ENCODE assay signal across 14 mouse cellular contexts in genomic region chr5:149377253-149377652, GRCm38 (mm10). TPM values are rescaled to one million over a fixed set of nuclear protein-coding genes. Genes with fewer than 3 reads are reported as not detected.
DNase-seq lines count a peak whose midpoint lies in the region; ATAC-seq and TF ChIP-seq lines count a peak whose summit lies in the region.
"Had no signal": no experiment of that assay in that cellular context is flagged by ENCODE, and none has a peak within 500 bp of the region (broad histone marks: within the 10 kb centered on the region; RNA-seq: fewer than 3 reads in every experiment).

No protein-coding gene starts in this region.

- no peak overlapping the region for H3K9ac ChIP-seq in kidney, embryonic 14.5 days (ENCODE audit: low read depth, low read length)
- peak overlapping the region; percentile 15; the same call in 1 of the 2 replicates for H3K9ac ChIP-seq in MEL (ENCODE audit: control insufficient read depth, low read depth, low read length, poor library complexity, severe bottlenecking)
- H3K9ac ChIP-seq in hindbrain, embryonic 11.5 days (ENCODE audit: low read depth, low read length), result no peak overlapping the region
- H3K9ac ChIP-seq: liver, embryonic 13.5 days had no signal

- no peaks in the 10 kb centered on the region for H3K36me3 ChIP-seq in kidney, embryonic 14.5 days (ENCODE audit: control insufficient read depth, insufficient read depth, low read length)
- H3K36me3 ChIP-seq in MEL (ENCODE audit: control insufficient read depth in 1 of 2, insufficient read depth in 2 of 2, low read length in 2 of 2), result peaks cover 0 to 12% of the 10 kb centered on the region in 2 experiments; a peak in 2 of 4 replicates
- no peaks in the 10 kb centered on the region for H3K36me3 ChIP-seq in hindbrain, embryonic 11.5 days (ENCODE audit: control insufficient read depth, insufficient read depth, low read length)
- H3K36me3 ChIP-seq: liver, embryonic 13.5 days had no signal

- peak; percentile 86 to 90 for TF ChIP-seq EP300 in MEL (IDR thresholded peaks at IDR 0.05; ENCODE audit: low read depth in 1 of 2, low read length in 2 of 2)

- peaks cover 37% of the 10 kb centered on the region for H3K4me1 ChIP-seq in kidney, embryonic 14.5 days (ENCODE audit: control insufficient read depth, insufficient read depth, low read length)
- peaks cover 4 to 35% of the 10 kb centered on the region in 2 experiments for H3K4me1 ChIP-seq in MEL (ENCODE audit: control insufficient read depth in 1 of 2, insufficient read depth in 2 of 2, low read length in 2 of 2)
- peaks cover 7% of the 10 kb centered on the region for H3K4me1 ChIP-seq in hindbrain, embryonic 11.5 days (replicated peaks; ENCODE audit: control insufficient read depth, insufficient read depth, low read length)

- no peak for DNase-seq in kidney, postnatal 25 days
- peak; percentile 68 for DNase-seq in 3134 (ENCODE audit: extremely low read depth, insufficient read length, low spot score)
- peak; percentile 80 for DNase-seq in MEL (ENCODE audit: low read depth, low spot score)
- peak; percentile 34 for DNase-seq in hindbrain, embryonic 11.5 days (ENCODE audit: low spot score)
- no peak for DNase-seq in adrenal gland, adult (ENCODE audit: inconsistent age in 2 of 2, low spot score in 1 of 2)
- no peak for DNase-seq in spleen, postnatal 36 days (ENCODE audit: low spot score in 2 of 2)
- no peak for DNase-seq in layer of hippocampus, postnatal 25 days (ENCODE audit: extremely low spot score in 1 of 2, low spot score in 1 of 2)
- DNase-seq: adrenal gland, postnatal 14 days; cerebellum, postnatal 10 days; heart, postnatal 36 days; liver, embryonic 13.5 days; retina, postnatal 1 day had no signal

- ATAC-seq in kidney, embryonic 14.5 days (ENCODE audit: low FRiP score, low TSS enrichment), result no peak
- ATAC-seq in hindbrain, embryonic 11.5 days (ENCODE audit: low FRiP score), result no peak

- H3K79me2 ChIP-seq in MEL (ENCODE audit: control insufficient read depth, insufficient read depth, low read length, poor library complexity), result no peaks in the 10 kb centered on the region

- TF ChIP-seq POLR2A in MEL (IDR thresholded peaks at IDR 0.05; ENCODE audit: control insufficient read depth in 1 of 2, insufficient read depth in 1 of 2, low read depth in 1 of 2, low read length in 2 of 2, poor library complexity in 1 of 2), result no peak

- no peaks in the 10 kb centered on the region for H3K27me3 ChIP-seq in kidney, embryonic 14.5 days (ENCODE audit: control insufficient read depth, insufficient read depth, low read length)
- H3K27me3 ChIP-seq in MEL (ENCODE audit: control insufficient read depth in 1 of 2, insufficient read depth in 2 of 2, low read length in 2 of 2), result 0 out of 4 replicates have a peak, but pooled peaks cover 0 to 1% of the 10 kb centered on the region in 2 experiments
- no peaks in the 10 kb centered on the region for H3K27me3 ChIP-seq in hindbrain, embryonic 11.5 days (ENCODE audit: control insufficient read depth, insufficient read depth, low read length)

- no peak for TF ChIP-seq RAD21 in MEL (IDR thresholded peaks at IDR 0.05; ENCODE audit: low read depth, low read length)

- H3K4me3 ChIP-seq in kidney, embryonic 14.5 days (ENCODE audit: low read length), result no peak overlapping the region
- H3K4me3 ChIP-seq in MEL (ENCODE audit: control insufficient read depth in 1 of 2, insufficient read depth in 1 of 2, low read depth in 2 of 2, low read length in 2 of 2), result peak overlapping the region; percentile 8 to 25
- H3K4me3 ChIP-seq in hindbrain, embryonic 11.5 days (ENCODE audit: low read depth, low read length), result no peak overlapping the region
- H3K4me3 ChIP-seq: liver, embryonic 13.5 days had no signal

- 0 out of 2 replicates have a peak overlapping the region, but pooled peaks have one; percentile 8 for H3K4me2 ChIP-seq in kidney, embryonic 14.5 days (replicated peaks; ENCODE audit: low read depth, low read length)
- H3K4me2 ChIP-seq in hindbrain, embryonic 11.5 days (replicated peaks; ENCODE audit: low read depth, low read length), result no peak overlapping the region
- H3K4me2 ChIP-seq: liver, embryonic 13.5 days had no signal

- no peaks in the 10 kb centered on the region for H3K9me3 ChIP-seq in kidney, embryonic 14.5 days (ENCODE audit: control insufficient read depth, low read length)
- no peaks in the 10 kb centered on the region for H3K9me3 ChIP-seq in MEL (replicated peaks; ENCODE audit: insufficient read depth, low read length)
- H3K9me3 ChIP-seq in hindbrain, embryonic 11.5 days (ENCODE audit: control insufficient read depth, low read length), result no peaks in the 10 kb centered on the region
- H3K9me3 ChIP-seq: liver, embryonic 13.5 days had no signal

- peak overlapping the region; percentile 47; the same call in 1 of the 2 replicates for H3K27ac ChIP-seq in kidney, embryonic 14.5 days (ENCODE audit: low read depth, low read length)
- peak overlapping the region; percentile 31; the same call in 1 of the 2 replicates for H3K27ac ChIP-seq in MEL (ENCODE audit: control insufficient read depth, low read depth, low read length)
- H3K27ac ChIP-seq in hindbrain, embryonic 11.5 days (ENCODE audit: low read depth, low read length), result no peak overlapping the region
- H3K27ac ChIP-seq: liver, embryonic 13.5 days had no signal

- TF ChIP-seq CTCF in MEL (IDR thresholded peaks at IDR 0.05 in 2 of 3, conservative IDR thresholded peaks at IDR 0.05 in 1 of 3; ENCODE audit: control insufficient read depth in 1 of 3, insufficient read depth in 1 of 3, low read depth in 2 of 3, low read length in 3 of 3, poor library complexity in 1 of 3, severe bottlenecking in 1 of 3), result no peak

- 3% methylated on average over 6 of the region's 6 CpGs for WGBS in kidney, embryonic 14.5 days
- WGBS in hindbrain, embryonic 11.5 days, result 37% methylated on average over 6 of the region's 6 CpGs

TF ChIP-seq in MEL, 35 proteins besides CTCF, POLR2A, EP300 and RAD21:
- peak; percentile 64 for TF ChIP-seq CHD2 (IDR thresholded peaks at IDR 0.05; ENCODE audit: low read length)
- peak; percentile 65; the same call in 1 of the 2 replicates for TF ChIP-seq MYC (IDR thresholded peaks at IDR 0.05; ENCODE audit: low read depth, low read length)
- peak; percentile 54 for TF ChIP-seq MXI1 (IDR thresholded peaks at IDR 0.05; ENCODE audit: low read depth, low read length)
- peak; percentile 81 for TF ChIP-seq GATA1 (IDR thresholded peaks at IDR 0.05; ENCODE audit: low read depth, low read length)
- peak; percentile 84 for TF ChIP-seq RCOR1 (IDR thresholded peaks at IDR 0.05; ENCODE audit: low read depth, low read length)
- TF ChIP-seq JUND (IDR thresholded peaks at IDR 0.05; ENCODE audit: low read depth, low read length), result 0 out of 2 replicates have a peak, but pooled peaks have one; percentile 13
- TF ChIP-seq ETS1 (IDR thresholded peaks at IDR 0.05; ENCODE audit: low read depth, low read length), result peak; percentile 70
- peak; percentile 69 for TF ChIP-seq TCF12 (IDR thresholded peaks at IDR 0.05; ENCODE audit: low read depth, low read length)
- peak; percentile 58; the same call in 1 of the 2 replicates for TF ChIP-seq TBP (IDR thresholded peaks at IDR 0.05; ENCODE audit: low read depth, low read length)
- TF ChIP-seq MAX (IDR thresholded peaks at IDR 0.05; ENCODE audit: low read length), result no peak; the same call in 1 of the 2 replicates
- peak; percentile 82 for TF ChIP-seq SIN3A (IDR thresholded peaks at IDR 0.05; ENCODE audit: low read length)
- no peak for TF ChIP-seq ZMIZ1 (IDR thresholded peaks at IDR 0.05; ENCODE audit: low read depth, low read length)
- no peak for TF ChIP-seq USF2 (IDR thresholded peaks at IDR 0.05; ENCODE audit: borderline replicate concordance in 1 of 2, insufficient read depth in 1 of 2, low read depth in 1 of 2, low read length in 2 of 2)
- no peak for TF ChIP-seq USF1 (IDR thresholded peaks at IDR 0.05; ENCODE audit: low read depth, low read length)
- TF ChIP-seq E2F4 (IDR thresholded peaks at IDR 0.05; ENCODE audit: borderline replicate concordance, low read depth, low read length), result no peak
- peak; percentile 70 for TF ChIP-seq TAL1 (IDR thresholded peaks at IDR 0.05; ENCODE audit: low read length)
- 0 out of 2 replicates have a peak, but pooled peaks have one; percentile 37 for TF ChIP-seq HCFC1 (IDR thresholded peaks at IDR 0.05; ENCODE audit: low read depth, low read length)
- TF ChIP-seq MAZ (IDR thresholded peaks at IDR 0.05; ENCODE audit: low read depth, low read length), result peak; percentile 65; the same call in 1 of the 2 replicates
- peak; percentile 68; the same call in 1 of the 2 replicates for TF ChIP-seq ELF1 (IDR thresholded peaks at IDR 0.05; ENCODE audit: low read depth, low read length)

RNA-seq across cellular contexts. Expression of gene Medag, which starts 34.3 kb away (rescaled TPM):
- polyA plus RNA-seq in kidney, embryonic 14.5 days (2014; fragmentation: Nextera tagmentation; extraction: Ambion mirVana), result 0.18 TPM in 1 of 2 replicates, not detected in the other
- not detected in 2 replicates for total RNA-seq in MEL (2012; rRNA removed)
- polyA plus RNA-seq in MEL (2012; ENCODE audit: insufficient read depth in 1 of 2, insufficient read length in 2 of 2, low read depth in 1 of 2, low replicate concordance in 2 of 2, missing spikeins in 1 of 2), result not detected
- 0.25 and 0.80 TPM in 2 replicates for polyA plus RNA-seq in hindbrain, embryonic 11.5 days (2014; fragmentation: Nextera tagmentation; extraction: Ambion mirVana)
- 1 to 10 TPM; 2.1 to 2.6 TPM for total RNA-seq in layer of hippocampus, postnatal 25 days (2021)
- total RNA-seq: ES-E14 had no signal

Comparison
In these comparisons a context has a peak if more than half of its experiments do, and no peak if none do; other contexts are left out.
1. H3K4me3 ChIP-seq: peak in MEL (2 of 2); none in kidney, embryonic 14.5 days (single experiment) and hindbrain, embryonic 11.5 days (single experiment).
2. DNase-seq: peak in 3134 (single experiment), MEL (single experiment) and hindbrain, embryonic 11.5 days (single experiment); none in kidney, postnatal 25 days (0 of 2), adrenal gland, adult (0 of 2), spleen, postnatal 36 days (0 of 2) and layer of hippocampus, postnatal 25 days (0 of 2).